Mouse (Mus musculus): Measurements from ENCODE around the gene Erich2. TPM values are rescaled to one million over a fixed set of nuclear protein-coding genes. Genes with fewer than 3 reads are reported as not detected.

Erich2 gene
- polyA plus RNA-seq, 1 experiment, result not detected

DNA sequence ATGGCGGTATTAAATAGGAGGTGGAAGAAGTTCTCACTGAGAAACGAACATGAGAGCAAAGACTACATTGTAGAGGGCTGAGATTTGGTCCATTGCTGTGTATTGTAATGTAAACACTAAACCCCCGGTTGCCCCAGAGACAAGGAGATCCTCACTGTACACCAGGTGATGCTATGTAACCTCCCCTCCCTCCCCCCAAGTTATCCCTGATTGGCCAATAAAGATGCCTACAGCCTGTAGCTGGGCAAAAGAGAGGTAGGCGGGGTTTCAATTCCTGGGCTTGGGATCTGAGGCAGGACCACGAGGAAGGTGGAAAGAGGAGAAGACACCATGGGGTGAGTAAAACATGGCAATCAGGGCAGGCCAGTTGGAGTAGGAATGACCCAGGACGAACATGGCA is 42.1 kb downstream of the Erich2 start:
- Histone ChIP-seq H3K4me3 (replicated peaks) (no peak overlapping the region), H3K4me1 (no peaks in the 10 kb centered on the region; the same call in 1 of the 2 replicates), H3K9me3 (no peaks in the 10 kb centered on the region), H3K36me3 (replicated peaks; ENCODE audit: low read length) (no peaks in the 10 kb centered on the region), H3K27me3 (replicated peaks) (no peaks in the 10 kb centered on the region)
- no peak for TF ChIP-seq FLI1 (IDR thresholded peaks at IDR 0.05; ENCODE audit: low read length)
- TF ChIP-seq GATA1 (IDR thresholded peaks at IDR 0.05; ENCODE audit: borderline replicate concordance, low read length), result no peak

DNA sequence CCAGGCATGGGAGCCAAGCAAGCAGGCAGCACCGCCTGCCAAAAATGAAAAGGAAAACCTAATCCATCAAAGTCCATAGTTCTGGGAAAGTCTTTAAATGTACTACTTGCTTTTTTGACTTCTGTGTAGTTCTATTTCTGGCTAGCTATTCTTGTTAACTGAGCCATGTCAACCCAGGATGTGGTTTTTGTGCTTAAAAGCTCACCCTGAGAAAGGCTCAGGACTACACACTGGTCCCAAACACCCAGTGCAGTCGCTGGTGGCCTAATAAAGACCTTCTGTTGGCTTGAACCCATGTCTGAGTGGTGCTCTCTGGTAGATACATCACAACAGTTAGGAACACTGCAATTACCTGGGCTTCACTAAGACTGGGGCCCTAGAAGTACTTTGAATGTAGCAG is 42.8 kb downstream of the Erich2 start:
- TF ChIP-seq GATA1 (IDR thresholded peaks at IDR 0.05; ENCODE audit: borderline replicate concordance, low read length) (no peak), FLI1 (IDR thresholded peaks at IDR 0.05; ENCODE audit: low read length) (no peak)
- H3K9me3 ChIP-seq, result no peaks in the 10 kb centered on the region

DNA sequence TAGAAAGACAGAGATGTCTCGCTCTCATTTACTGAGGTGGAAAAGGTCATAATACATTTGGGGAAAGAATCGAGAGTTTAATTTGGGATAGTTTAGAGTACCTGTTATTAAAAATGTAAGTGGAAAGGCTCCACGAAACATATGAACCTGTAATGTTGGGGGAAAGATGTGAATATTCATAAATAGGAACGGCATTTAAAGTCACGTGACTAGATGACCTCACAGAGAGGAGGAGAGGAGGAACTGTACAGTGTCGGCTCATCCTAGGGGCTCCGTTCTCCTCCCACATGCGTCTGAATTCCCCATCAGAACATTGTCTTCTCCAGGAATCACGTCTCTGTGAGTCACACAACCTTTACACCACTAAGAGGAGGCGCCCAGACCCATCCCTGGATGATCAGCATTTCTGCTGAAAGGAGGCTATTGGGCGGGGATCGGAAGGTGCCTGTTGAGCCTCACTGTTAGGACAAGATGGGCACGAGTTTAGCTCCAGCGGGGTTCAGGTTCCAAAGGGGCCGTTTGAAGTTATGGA is 43.5 kb downstream of the Erich2 start:
- TF ChIP-seq FLI1 (IDR thresholded peaks at IDR 0.05; ENCODE audit: low read length) (no peak), GATA1 (IDR thresholded peaks at IDR 0.05; ENCODE audit: borderline replicate concordance, low read length) (no peak)

More for the DNA sequence above, 42.8 kb downstream of the Erich2 start:
- Histone ChIP-seq H3K27me3 (replicated peaks) (no peaks in the 10 kb centered on the region), H3K4me3 (replicated peaks) (no peak overlapping the region), H3K36me3 (replicated peaks; ENCODE audit: low read length) (no peaks in the 10 kb centered on the region), H3K4me1 (no peaks in the 10 kb centered on the region; the same call in 1 of the 2 replicates)

DNA sequence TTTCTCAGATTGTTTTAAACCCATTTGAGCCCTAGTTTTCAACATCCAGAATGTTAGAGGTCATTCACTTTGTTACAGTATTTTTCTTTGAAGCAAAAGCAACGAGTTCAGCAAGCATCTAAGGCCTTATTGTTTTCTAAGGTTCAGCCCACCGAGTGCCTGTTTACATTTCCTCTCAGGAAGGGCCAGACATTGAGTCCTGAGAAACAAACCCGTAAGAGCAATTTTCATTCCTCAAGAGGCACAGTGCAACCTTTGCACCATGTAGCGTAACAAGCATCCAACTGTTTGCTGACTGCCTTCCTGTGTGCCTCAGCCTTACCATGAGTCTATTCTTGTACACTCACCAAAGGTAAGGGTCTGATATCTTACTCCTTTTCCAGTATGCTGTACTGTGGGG is 44.2 kb downstream of the Erich2 start, which contains the start of gene Gad1:
Gad1 (plus strand) TSS at position 301 of the 400 bp plus-strand sequence.
- H3K27me3 ChIP-seq (replicated peaks), result peaks cover 3% of the 10 kb centered on the region
- H3K36me3 ChIP-seq (replicated peaks; ENCODE audit: low read length), result no peaks in the 10 kb centered on the region
- H3K4me3 ChIP-seq (replicated peaks), result no peak within 1 kb of the TSS
- no peak for TF ChIP-seq FLI1 (IDR thresholded peaks at IDR 0.05; ENCODE audit: low read length)
- TF ChIP-seq GATA1 (IDR thresholded peaks at IDR 0.05; ENCODE audit: borderline replicate concordance, low read length), result no peak
- H3K4me1 ChIP-seq, result no peaks in the 10 kb centered on the region; the same call in 1 of the 2 replicates
- H3K9me3 ChIP-seq, result no peaks in the 10 kb centered on the region

More for the DNA sequence above, 43.5 kb downstream of the Erich2 start:
- no peaks in the 10 kb centered on the region for H3K36me3 ChIP-seq (replicated peaks; ENCODE audit: low read length)
- H3K9me3 ChIP-seq, result no peaks in the 10 kb centered on the region
- peaks cover 1% of the 10 kb centered on the region for H3K27me3 ChIP-seq (replicated peaks)
- H3K4me1 ChIP-seq, result no peaks in the 10 kb centered on the region; the same call in 1 of the 2 replicates
- H3K4me3 ChIP-seq (replicated peaks), result no peak overlapping the region

DNA sequence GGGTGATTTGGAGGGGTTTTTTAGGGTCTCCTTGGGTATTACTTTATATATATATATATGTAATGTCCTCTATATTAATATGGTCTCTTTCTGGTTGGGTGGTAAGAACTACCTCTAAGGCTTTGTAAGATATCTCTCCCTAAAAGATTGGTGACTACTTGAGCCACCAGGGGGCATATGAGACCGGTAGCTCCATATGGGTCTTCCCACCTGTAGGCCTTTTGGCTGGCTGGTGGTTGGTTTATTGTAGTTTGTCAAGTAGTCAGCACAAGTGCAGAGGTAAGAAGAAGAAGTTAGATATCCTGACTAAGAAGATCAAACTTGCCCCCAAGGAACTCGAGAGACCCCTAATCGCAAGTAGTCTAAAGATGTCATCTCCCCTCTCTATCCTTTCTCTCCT is 45.2 kb downstream of the Erich2 start:
- Histone ChIP-seq H3K36me3 (replicated peaks; ENCODE audit: low read length) (no peaks in the 10 kb centered on the region), H3K27me3 (replicated peaks) (peaks cover 3% of the 10 kb centered on the region), H3K9me3 (no peaks in the 10 kb centered on the region), H3K4me1 (no peaks in the 10 kb centered on the region; the same call in 1 of the 2 replicates), H3K4me3 (replicated peaks) (no peak overlapping the region)
- TF ChIP-seq FLI1 (IDR thresholded peaks at IDR 0.05; ENCODE audit: low read length), result no peak
- no peak for TF ChIP-seq GATA1 (IDR thresholded peaks at IDR 0.05; ENCODE audit: borderline replicate concordance, low read length)

DNA sequence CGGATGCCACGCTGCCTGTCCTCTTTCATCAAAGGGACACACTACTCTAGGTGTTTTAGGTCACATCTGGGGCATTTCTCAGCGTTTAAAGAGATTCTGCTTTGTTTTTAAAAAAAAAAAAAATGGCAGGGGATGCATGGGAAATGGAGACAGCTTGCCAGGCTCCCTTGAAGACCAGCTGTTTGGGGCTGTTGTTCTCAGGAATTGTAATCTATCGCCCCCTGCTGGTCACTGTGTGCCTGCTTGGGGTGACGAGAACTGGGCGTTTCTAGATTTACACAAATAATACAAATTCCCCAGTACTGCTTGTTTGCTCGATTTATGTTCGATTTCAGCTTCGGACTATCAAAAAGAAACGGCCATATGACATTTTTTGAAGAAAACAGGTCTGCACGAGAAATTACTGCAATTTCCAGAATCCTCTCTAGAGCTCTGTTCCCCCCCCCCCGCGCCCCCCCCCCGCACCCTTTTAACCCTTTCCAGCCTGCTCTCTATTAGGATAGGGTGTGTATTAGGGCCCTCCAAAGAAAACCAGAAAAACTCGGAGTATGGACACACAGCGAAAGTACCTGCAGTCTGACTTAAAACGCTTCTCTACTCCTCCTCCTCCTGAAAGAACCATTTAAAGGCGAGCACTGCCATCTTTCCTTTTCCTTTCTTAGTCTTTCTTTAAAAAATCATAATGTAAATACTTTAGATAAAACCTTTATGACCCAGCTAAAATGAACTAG is 49.7 kb downstream of the Erich2 start:
- 0 out of 2 replicates have a peak, but pooled peaks cover 9% of the 10 kb centered on the region for H3K4me1 ChIP-seq
- no peaks in the 10 kb centered on the region for H3K9me3 ChIP-seq
- H3K4me3 ChIP-seq (replicated peaks), result no peak overlapping the region
- TF ChIP-seq FLI1 (IDR thresholded peaks at IDR 0.05; ENCODE audit: low read length), result no peak
- no peak for TF ChIP-seq GATA1 (IDR thresholded peaks at IDR 0.05; ENCODE audit: borderline replicate concordance, low read length)
- peaks cover 45% of the 10 kb centered on the region for H3K27me3 ChIP-seq (replicated peaks)
- H3K36me3 ChIP-seq (replicated peaks; ENCODE audit: low read length), result no peaks in the 10 kb centered on the region

DNA sequence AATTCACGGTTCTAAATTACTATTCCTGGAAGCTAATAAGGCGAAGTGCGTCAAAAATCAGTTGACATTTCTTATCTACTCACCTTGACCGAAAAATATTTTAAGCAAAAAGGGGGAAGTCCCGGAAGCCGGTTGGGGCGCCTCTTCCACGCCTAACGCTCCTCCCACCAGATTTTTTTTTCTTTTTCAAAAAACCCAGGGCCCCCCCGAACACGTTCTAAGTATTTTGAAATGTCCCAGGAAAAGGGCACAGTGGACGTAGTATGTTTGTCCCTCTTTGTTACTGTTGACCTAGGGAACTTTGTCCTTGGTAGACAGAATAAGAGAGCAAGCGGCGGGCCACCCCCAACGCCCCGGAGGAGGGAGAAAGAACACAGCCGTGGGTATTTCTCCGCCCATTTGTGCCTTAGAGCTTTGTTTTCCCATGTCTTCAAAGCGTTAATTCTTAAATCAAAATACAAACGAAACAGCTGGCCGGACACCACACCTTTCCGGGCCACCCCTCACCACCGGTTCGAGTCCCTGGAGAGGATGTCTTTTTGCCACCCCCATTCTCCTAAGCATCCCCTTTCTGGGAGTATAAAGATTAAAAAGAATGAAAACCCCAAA is 50.3 kb downstream of the Erich2 start:
- H3K9me3 ChIP-seq, result no peaks in the 10 kb centered on the region
- H3K36me3 ChIP-seq (replicated peaks; ENCODE audit: low read length), result no peaks in the 10 kb centered on the region
- H3K4me3 ChIP-seq (replicated peaks), result no peak overlapping the region
- no peak for TF ChIP-seq GATA1 (IDR thresholded peaks at IDR 0.05; ENCODE audit: borderline replicate concordance, low read length)
- TF ChIP-seq FLI1 (IDR thresholded peaks at IDR 0.05; ENCODE audit: low read length), result no peak
- 0 out of 2 replicates have a peak, but pooled peaks cover 9% of the 10 kb centered on the region for H3K4me1 ChIP-seq
- peaks cover 51% of the 10 kb centered on the region for H3K27me3 ChIP-seq (replicated peaks)

DNA sequence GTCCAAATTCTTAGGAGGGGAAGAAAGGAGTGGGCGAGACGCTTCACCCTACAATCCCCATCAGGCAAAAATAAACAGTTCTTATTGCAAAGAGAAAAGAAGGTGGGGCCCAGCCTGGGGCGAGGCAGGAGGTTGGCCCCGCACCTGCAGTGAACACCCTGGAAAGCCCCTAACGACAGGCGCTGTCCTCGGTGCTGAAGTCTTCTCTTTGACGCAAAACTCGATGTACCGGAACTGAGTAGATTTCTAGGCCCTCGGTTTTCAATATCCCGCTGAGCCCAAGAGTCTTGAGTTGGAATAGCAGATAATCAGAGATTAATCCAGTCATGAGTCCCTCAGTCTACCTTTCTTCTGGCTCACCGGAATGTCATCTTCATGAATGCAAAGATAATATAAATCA is 50.9 kb downstream of the Erich2 start:
- Histone ChIP-seq H3K27me3 (replicated peaks) (peaks cover 57% of the 10 kb centered on the region), H3K36me3 (replicated peaks; ENCODE audit: low read length) (no peaks in the 10 kb centered on the region)

DNA sequence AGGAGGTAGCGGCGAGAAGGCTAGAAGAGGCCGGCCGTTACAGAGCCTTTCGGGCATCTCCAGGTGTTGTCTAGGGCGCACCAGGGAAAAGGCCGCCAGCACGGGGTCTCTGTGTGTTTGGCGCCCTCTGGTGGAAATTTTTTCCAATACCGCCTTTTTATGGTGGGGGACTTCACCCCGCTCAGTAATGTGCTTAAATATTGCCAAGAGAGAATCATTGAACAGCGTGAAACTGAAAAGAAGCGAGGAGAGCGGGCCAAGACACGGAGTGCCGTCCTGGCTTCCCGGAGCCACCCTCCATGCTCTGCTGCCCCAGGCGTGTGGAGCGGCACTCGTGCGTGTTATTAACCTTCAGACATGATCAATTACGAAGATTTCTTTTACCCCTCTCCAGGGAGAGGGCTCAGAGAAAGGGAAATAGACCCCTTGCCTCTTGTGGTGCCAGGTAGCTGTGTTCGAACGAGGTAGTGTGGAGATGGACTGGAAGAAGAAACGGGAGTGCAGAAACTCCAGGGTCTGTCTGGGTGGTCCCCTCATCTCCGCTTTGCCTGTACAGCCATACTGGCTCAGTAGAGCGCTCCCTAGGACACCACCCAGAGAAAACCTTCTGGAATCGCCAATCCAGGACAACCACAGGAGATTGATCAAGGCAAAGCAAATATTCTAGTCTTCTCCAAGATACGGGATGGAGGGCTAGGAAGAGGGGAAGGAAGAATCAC is 52.6 kb downstream of the Erich2 start:
- no peaks in the 10 kb centered on the region for H3K9me3 ChIP-seq
- no peaks in the 10 kb centered on the region for H3K36me3 ChIP-seq (replicated peaks; ENCODE audit: low read length)
- TF ChIP-seq FLI1 (IDR thresholded peaks at IDR 0.05; ENCODE audit: low read length) (no peak), GATA1 (IDR thresholded peaks at IDR 0.05; ENCODE audit: borderline replicate concordance, low read length) (no peak)

More for the DNA sequence above, 50.9 kb downstream of the Erich2 start:
- Histone ChIP-seq H3K4me3 (replicated peaks) (no peak overlapping the region), H3K4me1 (0 out of 2 replicates have a peak, but pooled peaks cover 9% of the 10 kb centered on the region), H3K9me3 (no peaks in the 10 kb centered on the region)
- no peak for TF ChIP-seq FLI1 (IDR thresholded peaks at IDR 0.05; ENCODE audit: low read length)

More for the DNA sequence above, 52.6 kb downstream of the Erich2 start:
- Histone ChIP-seq H3K27me3 (replicated peaks) (peaks cover 74% of the 10 kb centered on the region), H3K4me1 (peaks cover 9% of the 10 kb centered on the region; the same call in 1 of the 2 replicates), H3K4me3 (replicated peaks) (no peak overlapping the region)
